In genomic region chr3:125884423-125884822, GRCm38 (mm10) we compare ENCODE assay signal across 25 mouse cellular contexts. TPM values are rescaled to one million over a fixed set of nuclear protein-coding genes. Genes with fewer than 3 reads are reported as not detected.
DNase-seq lines count a peak whose midpoint lies in the region; ATAC-seq and TF ChIP-seq lines count a peak whose summit lies in the region.
"Had no signal": no experiment of that assay in that cellular context is flagged by ENCODE, and none has a peak within 500 bp of the region (broad histone marks: within the 10 kb centered on the region; RNA-seq: fewer than 3 reads in every experiment).

No protein-coding gene starts in this region.

- no peak overlapping the region for H3K4me2 ChIP-seq in intestine, embryonic 15.5 days (replicated peaks)
- no peak overlapping the region for H3K4me2 ChIP-seq in intestine, postnatal 0 days (replicated peaks; ENCODE audit: low read depth)
- peak overlapping the region; percentile 1 for H3K4me2 ChIP-seq in myocyte (ENCODE audit: low read depth)
- H3K4me2 ChIP-seq in stomach, postnatal 0 days (replicated peaks; ENCODE audit: low read depth), result no peak overlapping the region
- H3K4me2 ChIP-seq: heart, embryonic 11.5 days; hindbrain, embryonic 12.5 days; hindbrain, embryonic 15.5 days had no signal

- no peaks in the 10 kb centered on the region for H3K27me3 ChIP-seq in intestine, embryonic 15.5 days (replicated peaks)
- no peaks in the 10 kb centered on the region for H3K27me3 ChIP-seq in intestine, postnatal 0 days (replicated peaks; ENCODE audit: control insufficient read depth, insufficient read depth, low read length)
- no peaks in the 10 kb centered on the region for H3K27me3 ChIP-seq in myocyte (ENCODE audit: control insufficient read depth, insufficient read depth, insufficient read length)
- no peaks in the 10 kb centered on the region for H3K27me3 ChIP-seq in stomach, postnatal 0 days (ENCODE audit: control insufficient read depth, insufficient read depth, low read length)
- H3K27me3 ChIP-seq: hindbrain, embryonic 12.5 days; hindbrain, embryonic 15.5 days had no signal

- no peak overlapping the region for H3K27ac ChIP-seq in intestine, embryonic 15.5 days
- H3K27ac ChIP-seq in intestine, postnatal 0 days (ENCODE audit: low read depth, low read length), result no peak overlapping the region
- H3K27ac ChIP-seq in left cerebral cortex, adult 2 months, result peak overlapping the region; percentile 4; the same call in 1 of the 2 replicates
- no peak overlapping the region for H3K27ac ChIP-seq in stomach, postnatal 0 days (replicated peaks)
- H3K27ac ChIP-seq: forebrain, embryonic 10.5 days; gastrocnemius, adult 2 months; hindbrain, embryonic 12.5 days; hindbrain, embryonic 15.5 days had no signal

- no peak for TF ChIP-seq CTCF in intestine, postnatal 0 days (IDR thresholded peaks at IDR 0.05; ENCODE audit: low read depth)
- no peak for TF ChIP-seq CTCF in left cerebral cortex, adult 2 months (IDR thresholded peaks at IDR 0.05)
- TF ChIP-seq CTCF in stomach, postnatal 0 days (IDR thresholded peaks at IDR 0.05; ENCODE audit: low read depth), result no peak

- no peak for TF ChIP-seq EP300 in stomach, postnatal 0 days (optimal IDR thresholded peaks at IDR 0.05)

- H3K9ac ChIP-seq in intestine, embryonic 15.5 days, result no peak overlapping the region
- no peak overlapping the region for H3K9ac ChIP-seq in intestine, postnatal 0 days (ENCODE audit: low read depth, low read length)
- H3K9ac ChIP-seq in stomach, postnatal 0 days (ENCODE audit: low read length), result no peak overlapping the region
- H3K9ac ChIP-seq: forebrain, postnatal 0 days; hindbrain, embryonic 12.5 days; hindbrain, embryonic 15.5 days had no signal

- no peak for TF ChIP-seq POLR2A in myocyte (IDR thresholded peaks at IDR 0.05; ENCODE audit: insufficient read length, low read depth)

- no peak overlapping the region for H3ac ChIP-seq in myocyte (ENCODE audit: control insufficient read depth, insufficient read length)

- DNase-seq in left cerebral cortex, adult 2 months (ENCODE audit: extremely low spot score in 1 of 2, low spot score in 2 of 2), result no peak
- DNase-seq in left cerebral cortex, adult 8-10 months (ENCODE audit: low spot score in 2 of 2), result no peak
- DNase-seq in stomach, postnatal 0 days (ENCODE audit: low spot score), result no peak
- DNase-seq in gastrocnemius, adult 18-20 months (ENCODE audit: low spot score), result no peak
- DNase-seq in urinary bladder, postnatal 25 days (ENCODE audit: low spot score), result no peak
- DNase-seq: adrenal gland, adult 8-10 months; adrenal gland, postnatal 36 days; cerebellum, adult 18-20 months; cerebellum, adult 9-10 months; cerebellum, postnatal 14 days; forebrain, postnatal 0 days; gastrocnemius, adult 2 months; gastrocnemius, postnatal 14 days; heart, adult 11 months had no signal

- WGBS in intestine, embryonic 15.5 days, result 30% methylated on average over 2 of the region's 2 CpGs
- WGBS in intestine, postnatal 0 days, result 27% methylated on average over 2 of the region's 2 CpGs
- 26% methylated on average over 2 of the region's 2 CpGs for WGBS in stomach, postnatal 0 days

- intact Hi-C loops in left cerebral cortex, adult 2 months (cut with DNase I), result no loop called here

- H3K4me1 ChIP-seq in intestine, embryonic 15.5 days (replicated peaks), result no peaks in the 10 kb centered on the region
- H3K4me1 ChIP-seq in intestine, postnatal 0 days (replicated peaks; ENCODE audit: control insufficient read depth, insufficient read depth, low read length), result no peaks in the 10 kb centered on the region
- H3K4me1 ChIP-seq in stomach, postnatal 0 days (replicated peaks; ENCODE audit: control insufficient read depth, insufficient read depth), result no peaks in the 10 kb centered on the region
- H3K4me1 ChIP-seq: hindbrain, embryonic 12.5 days; hindbrain, embryonic 15.5 days had no signal

- no peaks in the 10 kb centered on the region for H3K36me3 ChIP-seq in intestine, embryonic 15.5 days
- no peaks in the 10 kb centered on the region for H3K36me3 ChIP-seq in intestine, postnatal 0 days (ENCODE audit: control insufficient read depth, insufficient read depth)
- no peaks in the 10 kb centered on the region for H3K36me3 ChIP-seq in myocyte (ENCODE audit: control insufficient read depth, insufficient read depth)
- H3K36me3 ChIP-seq in stomach, postnatal 0 days (ENCODE audit: control insufficient read depth, insufficient read depth, low read length), result no peaks in the 10 kb centered on the region
- H3K36me3 ChIP-seq: forebrain, embryonic 10.5 days; hindbrain, embryonic 12.5 days; hindbrain, embryonic 15.5 days had no signal

- no peaks in the 10 kb centered on the region for H3K9me3 ChIP-seq in intestine, embryonic 15.5 days
- H3K9me3 ChIP-seq in intestine, postnatal 0 days (ENCODE audit: control insufficient read depth), result no peaks in the 10 kb centered on the region
- no peaks in the 10 kb centered on the region for H3K9me3 ChIP-seq in stomach, postnatal 0 days (ENCODE audit: control insufficient read depth, low read length)
- H3K9me3 ChIP-seq: forebrain, embryonic 10.5 days; hindbrain, embryonic 12.5 days; hindbrain, embryonic 15.5 days had no signal

- H3K79me2 ChIP-seq in myocyte (ENCODE audit: control insufficient read depth, insufficient read depth), result no peaks in the 10 kb centered on the region

- peak; percentile 62 for ATAC-seq in intestine, embryonic 15.5 days
- no peak for ATAC-seq in intestine, postnatal 0 days
- peak; percentile 62; the same call in 1 of the 2 replicates for ATAC-seq in stomach, postnatal 0 days (ENCODE audit: low FRiP score, low TSS enrichment)
- ATAC-seq: CD4-positive, CD25-positive, alpha-beta regulatory T cell, adult 4 months; forebrain, embryonic 14.5 days; forebrain, postnatal 0 days had no signal

- no peak overlapping the region for H3K4me3 ChIP-seq in intestine, embryonic 15.5 days (replicated peaks)
- no peak overlapping the region for H3K4me3 ChIP-seq in intestine, postnatal 0 days (ENCODE audit: low read depth, low read length)
- no peak overlapping the region for H3K4me3 ChIP-seq in left cerebral cortex, adult 2 months
- no peak overlapping the region for H3K4me3 ChIP-seq in myocyte
- H3K4me3 ChIP-seq in stomach, postnatal 0 days (ENCODE audit: low read depth, low read length), result no peak overlapping the region
- H3K4me3 ChIP-seq: forebrain, embryonic 10.5 days; gastrocnemius, adult 2 months; hindbrain, embryonic 12.5 days; hindbrain, embryonic 15.5 days had no signal

TF ChIP-seq in myocyte, 11 proteins besides CTCF, POLR2A, EP300 and RAD21:
- TF ChIP-seq POLR2AphosphoS2 (IDR thresholded peaks at IDR 0.05; ENCODE audit: insufficient read length, low read depth), result no peak
- no peak for TF ChIP-seq TCF12 (IDR thresholded peaks at IDR 0.05; ENCODE audit: insufficient read depth, poor library complexity, severe bottlenecking)
- no peak for TF ChIP-seq MYOG (IDR thresholded peaks at IDR 0.05; ENCODE audit: control insufficient read depth in 1 of 3, insufficient read depth in 1 of 3, insufficient read length in 2 of 3, low read depth in 2 of 3)
- no peak for TF ChIP-seq SRF (IDR thresholded peaks at IDR 0.05; ENCODE audit: control insufficient read depth, insufficient read length, low read depth)
- no peak for TF ChIP-seq E2F4 (IDR thresholded peaks at IDR 0.05; ENCODE audit: insufficient read depth)
- no peak for TF ChIP-seq MAX (IDR thresholded peaks at IDR 0.05; ENCODE audit: low read depth)
- TF ChIP-seq USF1 (IDR thresholded peaks at IDR 0.05; ENCODE audit: low read depth), result no peak
- TF ChIP-seq REST (IDR thresholded peaks at IDR 0.05; ENCODE audit: insufficient read depth, insufficient read length), result no peak
- TF ChIP-seq CEBPB (IDR thresholded peaks at IDR 0.05; ENCODE audit: insufficient read depth, poor library complexity, severe bottlenecking), result no peak
- no peak for TF ChIP-seq TCF3 (IDR thresholded peaks at IDR 0.05; ENCODE audit: insufficient read length, low read depth)

RNA-seq across cellular contexts. Expression of gene Ugt8a, which starts 54.0 kb away (rescaled TPM):
- polyA plus RNA-seq in intestine, embryonic 15.5 days (2015; fragmentation: Nextera tagmentation; extraction: Ambion mirVana), result 1.6 and 1.7 TPM in 2 replicates
- 0.44 and 0.66 TPM in 2 replicates for polyA plus RNA-seq in intestine, postnatal 0 days (2015; fragmentation: Nextera tagmentation; extraction: Ambion mirVana)
- total RNA-seq in left cerebral cortex, adult 2 months (2021), result 10 to 100 TPM; 20.2 to 24.0 TPM
- 10 to 100 TPM; 28.5 to 35.9 (median 32.1) TPM for total RNA-seq in left cerebral cortex, adult 8-10 months (2022)
- not detected for polyA plus RNA-seq in myocyte (2012; fragmentation: generic; extraction: Trizol)
- 7.7 and 7.9 TPM in 2 replicates for polyA plus RNA-seq in stomach, postnatal 0 days (2015; fragmentation: Nextera tagmentation; extraction: Ambion mirVana)
- under 1 TPM; 0.73 to 0.85 TPM for total RNA-seq in gastrocnemius, adult 18-20 months (2021)
- total RNA-seq: adrenal gland, postnatal 36 days; MEL had no signal
- polyA plus RNA-seq: CD4-positive, CD25-positive, alpha-beta regulatory T cell, adult 4 months; heart, postnatal 0 days had no signal
